Mouse (Mus musculus) liver (tissue): ENCODE measurements around the gene Nat8.
"Not testable (repeated sequence)": the region's sequence is repeated elsewhere in the genome, so short reads cannot be mapped to it uniquely, and the experiment has no call there.

Experiments used
- DNase-seq: peaks from one replicate; pipeline ENCODE4 v3.0.0-alpha.2; 2020; ENCODE audit warnings: mixed read lengths

Nat8 gene

DNA sequence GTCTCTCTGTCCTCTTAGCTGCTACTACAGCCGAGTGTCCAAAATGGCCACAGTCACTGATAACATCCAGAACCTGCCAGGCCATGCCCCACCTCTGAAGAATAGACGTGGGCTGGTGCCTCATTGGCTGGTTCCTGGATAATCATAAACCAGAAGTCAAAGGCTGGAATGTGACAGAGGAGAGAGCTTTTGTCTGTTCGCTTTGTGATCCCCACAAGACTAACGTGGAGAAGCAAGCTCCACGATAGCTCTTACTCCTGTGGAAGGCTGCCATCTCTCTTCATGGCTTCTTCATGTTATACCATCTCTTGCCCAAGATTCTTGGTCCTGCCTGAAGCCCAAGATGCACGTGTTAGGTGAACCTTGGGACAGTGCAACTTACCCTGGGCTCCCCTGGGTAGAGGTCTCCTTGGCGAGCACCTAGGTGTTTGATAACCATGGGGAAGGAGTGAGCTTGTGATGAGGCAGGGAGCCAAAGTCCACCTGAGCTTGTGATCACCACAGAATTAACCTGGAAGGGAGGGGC lies at the start of gene Nat8:
Nat8 (minus strand) TSS at position 287 of the 526 bp plus-strand sequence.
- DNase-seq = no peak

DNA sequence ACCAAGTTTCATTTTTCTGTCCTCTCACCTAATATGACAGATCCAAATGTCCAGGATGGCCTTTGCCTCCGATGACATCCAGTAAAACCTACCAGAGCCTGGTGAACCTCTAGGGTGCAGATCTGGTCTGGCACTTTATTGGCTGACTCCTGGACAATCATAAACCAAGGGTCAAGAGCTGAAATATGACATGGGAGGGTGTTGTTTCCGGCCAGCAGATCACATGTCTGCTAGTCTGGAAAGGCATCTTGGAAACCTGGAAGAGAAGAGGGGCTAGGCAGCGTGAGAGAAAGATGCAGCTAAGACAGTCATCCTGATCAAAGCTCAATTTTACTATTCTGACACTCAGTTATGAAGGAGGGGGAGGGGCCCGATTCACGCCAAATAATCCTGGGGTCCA lies 37.1 kb upstream of the Nat8 start, which contains the start of gene Nat8f2:
Nat8f2 (minus strand) TSS at position 153 of the 400 bp plus-strand sequence.
- not testable (repeated sequence) for DNase-seq

DNA sequence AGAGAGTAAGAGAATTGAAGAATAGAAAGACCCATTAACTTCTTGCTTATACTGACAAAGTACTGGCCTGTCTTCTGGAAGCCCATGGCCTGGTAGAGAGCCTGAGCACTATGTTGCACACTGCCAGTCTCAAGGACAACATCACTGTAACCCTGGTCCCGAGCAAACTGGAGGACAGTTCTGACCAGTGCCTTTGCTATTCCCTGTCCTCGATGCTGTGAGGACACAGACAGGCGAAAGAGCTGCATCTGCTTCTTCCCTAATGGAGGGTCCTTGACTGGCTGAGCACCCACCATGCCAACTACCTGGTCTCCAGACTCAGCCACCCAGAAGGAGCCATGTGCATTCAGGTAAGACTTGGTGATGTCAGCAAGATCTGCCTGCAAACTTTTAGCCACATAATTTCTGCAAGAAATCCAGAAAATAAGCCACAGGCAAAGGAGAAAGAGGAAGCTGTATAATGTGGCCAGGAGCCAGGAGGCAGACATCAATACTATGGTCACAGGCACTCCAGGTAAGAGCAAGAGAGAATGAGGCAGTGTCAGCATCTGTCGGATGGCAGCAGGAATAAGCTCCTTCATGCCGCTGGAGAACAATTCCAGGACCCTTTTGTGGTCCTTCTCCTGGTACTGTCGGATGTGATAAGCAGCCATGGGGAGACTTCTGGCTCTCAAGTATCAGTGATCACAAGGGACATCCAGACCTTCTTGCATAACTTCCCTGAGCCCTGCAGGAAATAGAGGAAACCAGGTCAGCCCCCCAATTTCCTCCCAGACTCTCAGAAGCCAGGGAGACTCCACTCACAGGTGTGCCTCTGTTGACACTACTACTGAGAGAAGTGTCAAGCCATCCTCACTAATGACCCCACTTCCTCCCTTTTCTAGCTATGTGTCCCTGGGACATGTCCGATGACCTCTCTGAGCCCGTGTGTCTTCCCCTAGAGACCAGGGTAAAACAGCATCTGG lies 36.1 kb upstream of the Nat8 start:
- no peak for DNase-seq

- DNase-seq = not testable (repeated sequence)
These were observed 35.1 kb upstream of the Nat8 start for GRCm38 (mm10) chr6:85866995-85867394.

- DNase-seq = not testable (repeated sequence)
These were observed 34.3 kb upstream of the Nat8 start for GRCm38 (mm10) chr6:85866166-85866565.

- DNase-seq = not testable (repeated sequence)
These were observed 33.2 kb upstream of the Nat8 start for GRCm38 (mm10) chr6:85864900-85865639.

DNA sequence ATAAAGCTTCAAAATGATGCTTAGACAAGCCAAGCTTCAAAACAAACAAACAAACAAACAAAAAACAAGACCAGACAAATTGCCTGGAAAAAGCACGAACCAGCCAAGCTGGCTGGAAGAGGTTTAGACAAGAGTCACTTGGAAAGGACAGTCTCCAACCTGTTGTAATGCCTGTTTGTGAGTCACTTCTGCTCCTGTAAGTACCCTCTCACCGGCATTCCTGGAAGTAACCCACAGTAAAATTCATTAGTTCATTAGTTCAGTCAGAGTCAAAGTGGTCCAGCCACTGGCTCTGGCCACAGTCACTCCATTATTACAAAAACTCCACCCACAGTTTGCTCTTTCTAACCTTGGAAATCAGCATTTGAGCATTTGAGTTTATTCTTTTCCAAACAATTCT lies 32.0 kb upstream of the Nat8 start:
- no peak for DNase-seq

- no peak for DNase-seq
These were observed 31.3 kb upstream of the Nat8 start for GRCm38 (mm10) chr6:85863136-85863535.

DNA sequence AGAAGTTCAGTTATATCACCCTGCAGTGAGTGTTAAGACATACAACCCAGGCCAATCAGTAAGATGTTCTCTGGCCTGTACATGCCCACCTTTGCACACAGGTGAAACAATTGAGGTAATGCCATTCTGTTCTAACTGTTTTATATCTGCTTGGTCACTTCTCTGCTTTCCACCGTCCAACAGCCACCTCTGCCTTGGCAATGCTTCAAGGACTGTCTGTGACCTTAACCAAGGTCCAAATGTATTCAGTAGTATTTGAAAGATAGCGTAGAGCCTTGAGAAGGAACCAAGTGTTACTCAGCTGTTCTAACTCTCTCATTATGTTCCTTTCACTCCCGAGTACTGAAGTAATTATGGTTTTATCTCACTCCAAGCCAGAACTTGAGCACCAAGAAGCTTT lies 30.7 kb upstream of the Nat8 start:
- no peak for DNase-seq

- no peak for DNase-seq
These were observed 29.4 kb upstream of the Nat8 start for GRCm38 (mm10) chr6:85861247-85861646.

DNA sequence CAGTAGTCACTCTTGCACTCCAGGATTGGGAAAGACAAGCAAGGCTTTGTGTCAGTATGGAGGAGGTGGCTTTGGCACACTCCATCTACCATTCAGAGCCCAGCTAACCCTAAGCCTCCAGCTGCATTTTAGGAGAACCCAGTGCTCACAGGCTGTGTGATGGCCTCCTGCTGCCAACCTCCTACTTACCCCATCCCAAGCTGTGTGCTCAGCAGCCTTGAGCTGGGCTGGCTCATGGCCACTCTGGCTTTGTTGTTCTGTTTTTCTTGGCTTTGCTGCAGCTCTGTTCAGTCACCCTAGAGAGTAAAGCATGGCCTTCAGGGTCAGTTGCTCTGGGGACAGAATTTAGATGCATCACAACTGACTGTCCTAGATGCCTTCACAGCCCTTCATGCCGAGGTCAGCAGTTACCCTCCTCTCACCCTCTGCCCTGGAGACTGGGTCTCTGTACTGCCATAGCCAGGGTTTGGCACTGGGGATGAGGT lies 24.4 kb upstream of the Nat8 start:
- no peak for DNase-seq

GRCm38 (mm10) chr6:85853481-85853880 lies 21.6 kb upstream of the Nat8 start:
- no peak for DNase-seq

GRCm38 (mm10) chr6:85851062-85851773 lies 19.3 kb upstream of the Nat8 start:
- DNase-seq = no peak

- no peak for DNase-seq
These were observed 17.4 kb upstream of the Nat8 start for GRCm38 (mm10) chr6:85849240-85849639.

DNA sequence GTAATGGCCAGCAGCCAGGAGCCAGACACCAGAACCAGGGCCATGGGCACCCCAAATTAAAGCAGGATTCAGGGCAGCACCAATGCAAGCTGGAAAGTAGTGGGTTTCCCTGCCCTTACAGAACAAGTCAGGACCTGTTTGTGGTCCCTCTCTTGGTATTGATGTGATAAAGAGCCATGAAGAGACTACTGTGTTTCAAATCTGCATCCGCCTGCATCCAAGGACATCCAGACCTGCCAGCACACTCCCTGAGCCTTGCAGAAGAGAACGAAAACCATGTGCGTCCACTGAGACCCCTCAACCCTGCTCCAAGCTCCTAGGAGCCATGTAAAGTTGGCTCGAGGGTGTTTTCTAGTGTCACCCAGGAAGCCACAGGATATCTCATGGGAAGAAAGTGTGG lies 16.3 kb upstream of the Nat8 start:
- no peak for DNase-seq

DNA sequence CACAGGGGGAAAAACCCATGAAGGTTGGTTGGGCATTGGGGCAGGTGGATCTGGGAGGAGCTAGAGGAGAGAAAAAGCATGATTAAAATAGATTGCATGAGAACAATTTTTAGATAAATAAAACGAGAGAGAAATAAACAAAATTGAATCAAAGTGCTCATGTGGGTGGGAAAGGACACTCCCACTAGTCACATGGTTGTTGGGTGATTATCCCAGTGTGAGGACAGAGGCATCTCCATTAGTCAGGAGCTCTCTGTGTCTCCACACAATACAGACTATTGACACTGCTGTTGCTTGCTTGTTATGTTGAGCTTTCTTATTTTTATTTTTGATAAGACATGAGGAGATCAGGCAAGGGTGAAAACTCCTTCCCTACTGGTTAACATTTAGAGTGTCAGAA lies 15.0 kb upstream of the Nat8 start:
- DNase-seq = no peak

DNA sequence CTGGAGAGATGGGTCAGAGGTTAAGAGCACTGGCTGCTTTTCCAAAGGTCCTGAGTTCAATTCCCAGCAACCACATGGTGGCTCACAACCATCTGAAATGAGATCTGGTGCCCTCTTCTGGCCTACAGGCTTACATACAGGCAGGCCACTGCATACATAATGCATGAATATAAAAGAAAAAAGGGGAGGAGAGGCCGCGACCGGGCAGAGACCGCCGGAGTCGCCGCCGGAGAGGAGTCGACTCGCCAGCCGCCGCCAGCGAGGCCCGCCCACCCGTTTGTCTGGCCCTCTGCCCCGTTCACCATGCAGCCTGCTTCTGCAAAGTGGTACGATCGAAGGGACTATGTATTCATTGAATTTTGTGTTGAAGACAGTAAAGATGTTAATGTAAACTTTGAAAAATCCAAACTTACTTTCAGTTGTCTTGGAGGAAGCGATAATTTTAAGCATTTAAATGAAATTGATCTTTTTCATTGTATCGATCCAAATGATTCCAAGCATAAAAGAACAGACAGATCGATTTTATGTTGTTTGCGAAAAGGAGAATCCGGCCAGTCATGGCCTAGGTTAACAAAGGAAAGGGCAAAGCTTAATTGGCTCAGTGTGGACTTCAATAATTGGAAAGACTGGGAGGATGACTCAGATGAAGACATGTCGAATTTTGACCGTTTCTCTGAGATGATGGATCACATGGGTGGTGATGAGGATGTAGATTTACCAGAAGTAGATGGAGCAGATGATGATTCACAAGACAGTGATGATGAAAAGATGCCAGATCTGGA lies 12.0 kb upstream of the Nat8 start:
- DNase-seq = not testable (repeated sequence)

- no peak for DNase-seq
These were observed 8.1 kb upstream of the Nat8 start for GRCm38 (mm10) chr6:85839982-85840381.

DNA sequence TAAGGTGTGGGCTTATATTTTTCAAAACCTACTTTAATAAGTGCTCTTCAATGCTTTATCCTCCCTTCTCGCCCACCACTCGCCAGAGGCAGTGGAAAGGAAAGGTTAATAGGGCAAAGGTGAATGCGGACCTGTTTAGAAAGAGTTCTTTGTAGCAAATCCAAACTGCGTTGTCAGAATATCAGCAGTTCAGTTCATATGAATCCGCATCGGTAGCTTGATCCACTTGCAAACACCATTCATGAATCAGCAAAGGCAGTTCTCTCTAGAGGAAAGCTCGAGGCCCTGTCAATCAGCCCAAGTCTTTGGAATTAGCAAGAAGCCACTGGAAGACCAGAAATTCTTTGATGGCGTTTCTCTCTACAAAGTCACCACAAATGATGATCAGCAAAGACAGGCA lies 6.8 kb upstream of the Nat8 start:
- no peak for DNase-seq

DNA sequence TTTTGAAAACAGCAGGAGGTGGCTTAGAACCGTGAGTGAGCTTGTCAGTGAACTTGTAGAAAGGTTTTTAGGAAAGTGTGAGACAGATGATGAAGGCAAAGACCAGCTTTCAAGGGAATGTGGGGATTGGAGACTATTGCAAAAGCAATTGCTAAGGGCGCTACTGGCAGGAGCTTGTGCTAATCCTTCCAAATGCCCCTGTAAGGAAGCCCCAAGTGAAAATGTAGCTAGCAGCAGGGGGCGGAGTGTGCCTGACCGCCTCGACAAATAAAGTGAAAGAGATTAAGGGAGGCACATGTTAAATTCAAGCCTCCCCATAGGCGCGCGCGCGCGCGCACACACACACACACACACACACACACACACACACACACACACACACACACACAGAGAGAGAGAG lies 5.4 kb upstream of the Nat8 start:
- peak; percentile 32 for DNase-seq

- peak; percentile 30 for DNase-seq
These were observed 4.9 kb upstream of the Nat8 start for GRCm38 (mm10) chr6:85836827-85837226.

- DNase-seq = not testable (repeated sequence)
These were observed 4.2 kb upstream of the Nat8 start for GRCm38 (mm10) chr6:85836098-85836497.
